Mouse (Mus musculus): ENCODE measurements at regions not wholly inside any gene's neighbourhood (a gene's known extent, or its start where the extent isn't known, plus 50 kb on each side); places are given as distances from the start of the nearest gene placed in this dataset.

DNA sequence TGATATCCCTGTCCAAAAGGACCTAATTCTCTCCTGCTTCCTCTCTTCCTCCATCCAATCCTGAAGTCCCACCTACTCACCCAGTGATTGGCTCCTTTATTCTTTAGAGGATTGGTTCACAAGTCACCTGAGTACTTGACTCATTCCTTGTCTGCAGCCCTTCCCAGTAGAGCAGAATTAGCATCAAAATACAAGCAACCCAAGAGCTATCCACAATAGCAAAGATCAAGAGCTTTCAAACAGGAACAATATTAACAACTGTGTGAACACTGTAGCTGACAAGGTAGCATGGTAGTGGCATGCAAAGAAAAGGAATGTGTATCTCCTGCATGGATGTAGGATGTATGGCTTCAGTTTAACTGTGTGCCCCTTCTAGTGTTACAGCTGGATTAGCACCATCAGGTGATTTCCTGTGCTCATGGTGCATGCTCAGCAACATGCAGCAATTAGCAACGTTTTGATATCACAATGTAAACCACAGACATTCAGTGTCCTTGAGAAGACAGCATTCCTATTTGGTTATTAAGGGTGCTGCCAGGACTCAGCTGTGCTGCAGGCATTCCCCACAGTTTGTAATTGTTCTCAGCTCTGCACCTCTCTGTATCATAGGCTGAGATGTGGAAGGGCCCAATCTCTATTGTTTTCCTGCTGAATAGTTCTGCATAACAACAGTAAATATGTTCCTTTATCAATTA is 437.2 kb downstream of the Ptprc start:
- DNase-seq: no peak

DNA sequence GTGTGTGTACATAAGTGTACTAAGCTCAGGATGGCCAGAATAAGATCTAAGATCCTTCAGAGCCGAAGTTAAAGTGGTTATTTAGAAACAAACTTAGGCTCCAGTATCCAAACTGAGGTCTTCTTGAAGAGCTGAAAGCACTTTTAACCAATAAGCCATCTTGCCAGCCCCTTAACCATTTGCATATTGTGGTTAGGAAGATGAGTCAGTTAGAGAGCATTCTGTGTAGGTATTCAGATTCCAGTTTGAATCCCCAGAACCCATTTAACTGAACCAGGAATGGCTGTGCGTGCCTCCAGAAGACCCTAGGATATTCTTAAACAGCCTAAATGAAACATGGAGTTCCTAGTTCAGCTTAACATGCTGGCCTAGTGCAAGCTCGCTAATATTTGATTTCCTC is 471.6 kb downstream of the Ptprc start:
- no peak for DNase-seq

DNA sequence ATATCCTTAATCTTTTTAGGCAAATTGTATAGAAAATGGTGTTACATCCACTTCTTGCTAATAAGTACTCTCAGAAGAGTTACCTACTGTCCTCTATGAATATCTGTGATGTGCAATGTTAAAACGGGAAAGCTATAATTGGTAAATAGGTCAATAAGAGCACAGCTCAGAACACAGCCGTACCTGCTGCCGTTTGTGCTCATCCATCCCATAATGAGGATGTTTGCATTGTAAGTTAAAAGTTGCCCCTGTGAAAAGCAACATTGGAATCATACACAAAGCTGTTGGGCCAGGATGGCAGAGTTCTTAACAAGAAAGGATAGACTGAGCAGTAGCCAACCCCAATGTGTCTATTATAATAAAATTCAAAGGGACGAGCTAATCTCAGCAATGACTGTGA is 476.6 kb downstream of the Ptprc start:
- DNase-seq: no peak

DNA sequence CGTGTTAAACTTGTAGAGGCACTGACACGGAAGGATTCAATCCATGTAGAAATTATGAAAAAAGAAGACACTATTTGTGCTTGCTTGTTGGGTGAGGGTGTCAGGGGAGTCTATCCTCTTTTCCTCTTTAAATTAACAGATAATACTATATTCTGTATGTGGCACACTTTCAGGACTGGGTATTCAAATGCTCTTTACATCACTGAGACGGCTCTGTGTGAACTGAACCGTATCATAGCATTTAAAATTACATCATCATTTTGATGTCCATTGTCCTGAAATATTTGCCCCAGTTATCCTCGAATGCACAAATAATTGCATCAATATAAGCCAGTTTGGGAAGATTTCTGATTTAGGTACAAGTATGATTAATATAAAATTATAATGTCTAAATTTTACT is 478.2 kb downstream of the Ptprc start:
- DNase-seq: peak in 1 of 2 experiments; percentile 27

DNA sequence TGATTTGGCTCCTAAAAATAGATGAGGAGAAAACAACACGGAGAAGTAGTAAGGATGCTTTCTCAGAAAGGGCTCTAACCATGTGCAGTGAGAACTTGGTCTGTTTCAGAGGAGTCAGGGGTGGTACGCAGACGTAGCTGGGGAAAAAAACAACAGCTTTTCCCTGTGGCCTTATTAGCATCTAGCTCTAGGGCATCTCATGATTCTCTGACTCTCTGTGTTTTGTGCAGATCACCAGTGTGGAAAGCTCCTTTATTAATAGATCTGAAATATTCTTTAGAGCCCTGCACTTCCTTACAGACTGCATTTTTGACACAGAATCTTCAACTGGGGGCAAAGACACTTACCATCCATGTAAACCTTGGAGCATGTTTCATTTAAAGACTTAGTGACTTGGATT is 478.7 kb downstream of the Ptprc start:
- peak in 1 of 2 experiments; percentile 22 for DNase-seq

DNA sequence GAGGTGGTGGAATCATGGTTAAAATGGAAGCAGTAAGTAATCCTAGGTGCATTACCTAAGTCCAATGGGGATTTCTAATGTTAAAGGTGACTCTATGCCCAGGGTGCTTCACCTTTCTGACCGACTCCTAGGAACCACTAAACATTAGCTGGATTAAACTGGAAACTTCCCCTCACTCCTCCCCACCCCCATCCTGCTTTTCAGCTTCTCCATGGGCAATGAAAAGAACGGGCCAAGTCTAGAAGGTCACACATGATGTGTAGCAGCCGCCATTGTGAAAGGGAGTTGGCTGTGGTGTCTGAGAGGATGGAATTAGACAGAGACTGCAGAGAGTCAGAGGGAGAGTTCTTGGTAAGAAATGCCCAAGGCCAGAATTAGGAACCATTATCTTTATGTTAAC is 479.8 kb downstream of the Ptprc start:
- DNase-seq: no peak

DNA sequence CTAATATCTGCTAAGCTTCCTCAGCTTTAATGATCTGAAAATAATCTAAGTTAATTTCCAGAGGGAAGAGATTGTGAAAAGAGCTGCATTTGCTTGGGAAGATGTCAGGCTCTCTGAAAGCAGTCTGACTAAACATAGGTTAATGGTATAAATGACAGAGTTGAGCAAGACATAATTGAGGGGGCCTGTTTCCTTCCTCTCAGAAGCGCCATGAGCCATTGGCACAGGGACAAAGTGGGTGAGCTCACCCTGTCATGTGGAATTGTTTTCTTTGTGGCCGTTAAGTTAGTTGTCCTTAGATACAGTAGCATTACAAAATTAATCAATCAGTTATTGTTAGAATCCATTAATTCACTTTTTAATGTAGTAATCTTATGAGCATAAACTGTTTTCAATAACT is 483.0 kb downstream of the Ptprc start:
- peak; percentile 62 to 63 for DNase-seq

DNA sequence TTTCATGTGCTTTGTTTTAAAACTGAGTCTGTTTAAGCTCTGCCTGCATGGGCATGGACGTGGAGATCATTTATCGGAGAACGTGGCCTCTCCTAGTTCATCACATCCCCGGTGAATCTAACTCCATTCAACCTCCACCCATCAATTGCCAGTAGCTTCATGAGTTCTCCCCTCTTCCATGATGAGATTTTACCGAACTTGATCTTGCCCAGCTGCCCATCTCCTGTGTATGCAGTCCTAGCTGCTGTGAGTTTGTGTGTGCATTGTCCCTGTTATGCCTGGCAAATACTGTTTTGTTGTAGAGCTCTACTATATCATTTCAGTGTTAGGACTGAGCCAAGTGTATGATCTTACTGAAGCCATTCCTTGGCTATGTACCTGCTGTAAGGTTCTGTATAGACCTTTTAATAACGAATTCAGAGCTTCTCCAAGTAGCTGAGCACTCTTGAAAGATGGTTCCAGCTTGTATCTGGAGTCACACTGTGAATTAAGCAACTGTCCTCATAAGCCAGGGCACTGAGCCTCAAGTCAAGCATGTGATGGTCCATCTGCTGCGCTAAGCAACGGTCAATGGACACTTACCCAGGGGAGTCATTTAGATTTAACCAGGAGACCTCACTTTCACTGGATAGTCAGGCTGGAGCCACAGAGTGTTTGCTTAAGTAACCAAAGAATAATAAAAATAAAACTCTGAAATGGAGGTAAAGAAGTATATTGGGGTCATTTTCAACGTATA is 484.5 kb downstream of the Ptprc start:
- peak; percentile 83 to 87 for DNase-seq

DNA sequence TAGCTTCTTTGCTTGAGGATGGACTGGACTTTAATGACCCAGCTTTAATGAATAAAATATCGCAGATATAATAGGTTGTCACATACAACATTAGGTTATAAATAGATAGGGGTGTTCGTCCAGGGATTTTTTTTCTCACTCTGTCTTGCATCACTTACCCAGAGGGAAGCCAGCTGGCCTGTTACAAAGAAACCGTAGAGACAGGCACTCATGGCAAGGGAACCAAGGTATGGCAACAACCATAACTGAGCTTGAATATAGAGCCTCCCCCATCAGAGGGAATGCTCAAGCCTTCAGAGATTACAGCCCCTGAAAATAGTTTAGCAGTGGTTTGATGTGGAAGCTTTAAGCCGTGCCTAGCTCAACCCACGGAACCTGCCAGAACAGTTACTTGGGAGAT is 504.9 kb downstream of the Ptprc start:
- peak; percentile 56 for DNase-seq

DNA sequence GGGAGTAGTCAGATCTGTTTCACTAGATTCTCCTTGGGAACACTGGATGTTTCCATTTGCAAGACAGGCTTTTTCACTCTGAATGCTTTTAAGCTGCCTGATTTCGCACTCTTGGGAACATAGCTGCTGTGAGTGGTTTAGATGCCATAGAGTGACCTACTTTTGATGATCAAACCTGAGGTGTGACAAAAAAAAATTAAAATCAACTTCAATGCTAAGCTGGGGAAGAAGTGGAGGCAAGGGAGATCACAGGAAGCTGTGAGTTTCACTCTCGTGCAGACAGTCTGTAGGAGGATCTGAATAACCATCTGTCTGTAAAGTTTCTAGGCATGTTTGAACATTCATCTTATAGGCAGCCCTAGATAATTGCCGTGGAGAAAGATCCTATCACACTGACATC is 505.7 kb downstream of the Ptprc start:
- DNase-seq: no peak

DNA sequence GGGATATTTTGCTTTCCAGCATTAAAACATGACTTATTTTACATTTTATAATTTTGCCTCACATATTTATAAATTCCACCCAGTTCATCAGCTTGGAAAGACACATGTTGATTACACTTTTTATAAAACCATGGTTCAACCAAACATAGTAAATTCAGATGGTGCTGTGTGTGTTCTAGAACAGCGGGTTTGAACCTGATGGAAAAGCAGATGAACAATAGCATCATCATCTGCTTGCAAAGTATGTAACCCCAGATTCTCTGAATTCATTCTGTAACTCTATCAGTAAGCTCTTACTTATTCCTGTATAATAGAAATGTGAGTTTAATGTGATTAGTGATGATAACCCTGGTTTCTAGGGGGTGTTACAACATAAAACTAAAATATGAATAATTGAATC is 517.4 kb downstream of the Ptprc start:
- DNase-seq: no peak

DNA sequence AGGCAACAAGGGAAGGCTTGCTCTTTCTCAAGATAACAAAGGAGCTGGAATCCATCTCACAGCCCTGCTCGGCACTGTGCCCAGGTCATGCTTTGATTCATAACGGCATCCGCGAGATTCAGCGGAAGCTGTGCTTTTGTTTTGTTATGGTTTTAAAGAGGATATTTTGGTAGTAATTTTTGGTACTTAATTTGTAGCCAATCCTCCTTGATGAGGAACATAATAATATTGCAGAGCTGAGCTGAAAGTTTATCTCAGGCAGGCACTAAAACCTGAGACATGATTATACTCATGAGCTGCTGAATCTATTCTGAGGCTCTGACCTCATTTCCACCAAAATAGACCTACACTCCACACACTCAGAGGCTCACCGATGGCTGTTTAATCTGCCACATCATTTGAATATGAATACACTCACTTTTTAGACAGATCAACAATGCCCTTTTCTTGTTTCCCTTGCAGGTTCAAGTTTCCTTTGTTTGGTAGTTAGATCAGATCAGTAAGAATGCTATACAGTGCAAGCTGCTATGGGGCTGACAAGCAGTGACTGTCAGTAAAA is 518.5 kb downstream of the Ptprc start:
- DNase-seq: peak; percentile 93 to 95

DNA sequence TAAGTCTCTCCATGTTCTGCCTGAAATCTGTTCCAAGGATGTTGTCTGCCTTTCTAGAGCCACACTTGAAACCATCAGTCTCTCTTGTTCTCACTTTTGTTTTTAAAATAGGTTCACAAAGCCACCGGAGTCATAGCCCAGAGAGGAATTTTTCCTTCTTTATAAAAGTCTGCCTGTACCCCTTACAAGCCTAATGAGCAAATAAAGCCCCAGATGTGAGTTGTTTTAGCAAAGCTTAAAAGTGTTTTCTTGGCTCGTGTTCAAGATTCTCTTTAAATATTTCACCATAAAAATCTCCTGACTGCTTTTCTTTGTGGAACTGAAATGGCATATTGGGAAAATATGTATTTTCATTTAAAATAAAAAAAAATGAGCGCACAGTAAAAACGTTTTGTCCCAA is 521.3 kb downstream of the Ptprc start:
- no peak for DNase-seq

DNA sequence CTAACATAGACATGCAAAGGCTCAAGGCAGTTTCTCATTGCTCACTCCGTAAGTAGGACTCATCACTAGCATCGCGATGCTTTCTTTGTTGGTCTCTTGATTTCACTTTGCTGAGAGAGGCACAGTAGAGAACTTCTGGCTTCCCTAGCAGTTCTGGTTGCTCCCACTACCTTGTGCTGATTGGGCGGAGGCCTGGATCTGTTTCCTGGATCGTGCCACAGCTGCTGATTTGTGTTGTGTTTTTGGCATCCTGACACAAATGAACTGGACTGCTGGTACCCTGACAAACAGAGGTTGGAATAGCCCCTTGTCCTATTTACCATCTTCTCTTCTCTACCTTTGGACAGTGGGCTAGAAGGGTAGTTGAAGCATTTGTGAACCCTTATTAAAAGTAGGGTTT is 522.0 kb downstream of the Ptprc start:
- peak; percentile 53 to 54 for DNase-seq

DNA sequence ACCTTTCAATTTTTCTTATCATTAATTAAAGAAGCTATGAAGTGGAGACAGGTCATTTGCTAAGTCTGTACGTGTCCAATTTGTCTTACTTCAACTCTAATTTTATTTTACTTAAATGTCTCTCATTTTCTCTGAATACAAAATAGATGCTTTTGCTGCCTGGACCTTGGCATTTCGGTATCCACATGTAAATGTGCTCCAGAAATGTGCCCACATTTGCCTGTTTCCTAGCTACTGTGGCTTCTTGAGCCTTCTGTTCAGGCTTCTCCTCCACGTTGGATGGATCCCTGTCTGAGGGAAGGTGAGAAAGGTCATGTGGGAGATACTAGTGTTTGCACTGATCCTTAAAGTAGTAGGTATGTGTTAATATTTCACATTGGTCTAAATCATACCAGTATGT is 524.9 kb downstream of the Ptprc start:
- DNase-seq: no peak

DNA sequence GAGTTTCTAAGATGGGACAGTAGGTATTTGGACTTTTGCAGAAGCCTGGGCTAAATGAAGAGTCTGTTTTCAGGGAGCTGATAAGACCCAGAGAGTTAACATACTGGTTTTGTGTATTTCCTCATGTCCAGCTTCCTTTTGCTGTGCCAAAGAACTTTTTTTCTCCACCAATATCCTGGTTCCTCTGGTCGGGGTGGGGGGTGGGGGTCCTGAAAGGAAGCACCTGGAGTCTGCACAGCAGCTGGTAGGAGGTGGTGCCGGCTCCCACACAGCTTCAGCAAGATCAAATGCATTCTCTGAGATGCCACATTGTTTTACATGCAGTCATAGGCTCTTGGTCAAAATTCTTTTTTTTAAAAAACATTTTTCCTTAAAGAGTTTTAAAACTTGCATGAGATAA is 525.4 kb downstream of the Ptprc start:
- no peak for DNase-seq

DNA sequence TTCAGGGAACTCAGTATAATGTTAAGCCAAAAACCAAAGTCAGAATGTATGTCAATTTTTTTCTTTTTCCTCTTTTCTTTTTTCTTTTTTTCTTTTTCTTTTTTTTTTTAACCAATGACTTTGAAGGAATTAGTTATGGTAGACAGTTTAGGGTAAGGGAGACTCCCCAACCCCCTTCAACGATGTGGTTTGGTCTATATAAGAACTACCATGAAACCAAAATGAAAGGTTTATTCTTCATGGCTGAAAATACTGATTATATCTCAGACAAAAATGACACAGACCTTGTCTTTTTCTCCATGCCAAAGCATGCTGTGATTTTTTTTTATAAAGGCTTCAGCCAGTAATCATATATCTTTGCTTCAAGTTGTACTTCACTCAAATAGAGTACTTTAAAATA is 526.7 kb downstream of the Ptprc start:
- DNase-seq: no peak

DNA sequence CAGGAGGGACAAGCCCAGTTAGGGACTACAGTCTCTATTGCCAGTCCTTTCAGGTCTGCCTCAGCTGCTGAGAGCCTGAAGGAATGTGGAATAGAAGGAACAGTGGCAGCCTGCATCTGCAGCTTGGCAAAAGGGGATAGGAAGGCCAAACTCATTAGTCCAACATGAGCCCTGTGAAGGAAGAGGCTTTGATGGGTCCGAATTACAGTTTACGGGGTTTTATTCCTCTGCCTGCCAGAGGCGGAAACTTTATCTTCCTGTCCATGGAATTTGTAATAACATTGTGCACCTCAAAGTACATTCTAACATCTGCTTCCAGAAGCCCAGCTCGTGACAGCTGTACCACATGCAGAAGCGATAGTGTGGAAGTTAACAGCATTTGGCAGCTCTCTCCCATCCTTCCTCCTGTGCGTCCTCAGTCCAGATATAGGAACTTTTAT is 530.9 kb downstream of the Ptprc start:
- DNase-seq: no peak

DNA sequence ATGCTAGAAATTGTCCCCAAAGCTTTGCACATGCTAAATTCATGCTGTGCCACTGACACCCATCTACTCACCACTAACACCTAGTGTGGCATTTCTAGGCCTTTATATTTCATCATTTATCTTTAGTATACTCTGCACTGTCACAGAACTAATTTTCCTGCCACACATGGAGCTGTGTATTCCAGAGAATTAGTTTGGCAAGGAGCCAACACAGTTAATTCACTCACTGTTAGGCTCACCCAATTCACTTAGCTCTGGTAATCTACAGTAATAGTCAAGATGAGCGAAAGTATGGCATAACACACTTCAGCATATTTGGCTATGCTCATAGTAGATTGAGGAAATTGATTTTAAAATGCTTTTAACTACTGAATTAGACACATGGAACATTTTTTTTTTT is 532.0 kb downstream of the Ptprc start:
- DNase-seq: peak in 1 of 2 experiments; percentile 54

DNA sequence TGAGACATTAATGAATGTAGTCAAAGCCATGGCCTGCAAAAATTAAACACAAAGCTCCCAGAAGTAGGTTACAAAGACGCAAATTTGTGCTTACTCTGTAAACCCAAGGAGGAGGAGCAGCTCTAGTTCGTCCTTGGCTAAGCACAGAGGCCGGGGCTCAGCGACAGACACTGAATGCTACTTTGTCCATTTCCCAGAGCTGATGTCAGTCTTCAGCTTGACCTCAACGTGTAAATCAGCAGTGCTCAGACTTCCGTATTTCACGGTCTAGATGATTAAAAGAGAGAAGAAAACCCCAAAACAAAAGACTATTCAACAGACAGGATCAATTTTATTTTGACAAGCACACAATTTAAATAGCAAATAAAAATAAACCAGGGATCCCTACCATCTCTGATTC is 534.7 kb downstream of the Ptprc start:
- DNase-seq: no peak

DNA sequence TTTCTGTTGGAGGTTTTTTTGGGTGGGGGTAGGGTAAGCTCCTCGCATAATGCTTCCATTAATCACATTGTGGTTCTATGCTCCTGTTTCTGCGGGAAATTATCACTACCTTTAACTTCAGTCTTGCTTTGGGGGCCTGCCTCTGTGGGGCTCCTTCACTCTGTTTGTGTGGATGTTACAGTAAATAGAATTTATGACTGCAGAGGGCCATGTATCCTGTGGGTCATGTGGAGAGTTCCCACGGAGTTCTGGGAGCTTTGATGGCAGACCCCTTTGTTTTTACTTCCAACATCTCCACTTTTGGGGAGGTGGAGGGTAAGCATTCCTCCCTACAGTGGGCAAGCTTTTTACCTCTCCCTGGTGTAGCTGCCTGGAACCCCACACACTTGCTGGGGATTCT is 538.6 kb downstream of the Ptprc start:
- DNase-seq: no peak

DNA sequence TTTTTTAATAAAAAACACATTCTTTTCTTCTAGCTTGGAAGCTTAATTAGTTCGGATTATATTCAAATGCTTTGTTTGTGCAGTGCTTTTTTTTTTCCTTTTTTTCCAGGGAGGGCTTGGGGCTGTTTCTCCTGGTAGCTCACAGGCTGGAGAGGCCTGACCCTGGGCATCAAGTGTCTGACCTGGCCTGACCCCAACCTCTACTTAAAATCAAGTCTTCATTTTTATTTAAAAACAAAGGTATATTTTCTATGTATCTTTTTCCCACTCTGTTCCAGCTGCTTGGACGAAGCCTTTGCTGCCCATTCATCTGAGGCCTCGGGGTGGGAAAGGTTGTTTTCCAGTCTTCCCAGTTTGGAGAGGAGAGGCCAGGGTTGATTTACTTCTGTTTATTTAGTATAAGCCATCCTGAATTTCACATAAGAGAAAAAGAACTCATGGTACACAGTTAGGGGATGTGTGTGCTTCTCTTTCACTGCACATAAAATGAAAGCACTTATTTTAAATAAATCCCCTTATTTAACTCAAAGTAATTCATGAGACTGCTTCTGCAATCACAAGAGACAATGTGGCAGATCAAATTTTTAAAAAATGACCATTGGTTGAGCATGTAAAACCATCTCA is 539.1 kb downstream of the Ptprc start:
- DNase-seq: no peak

DNA sequence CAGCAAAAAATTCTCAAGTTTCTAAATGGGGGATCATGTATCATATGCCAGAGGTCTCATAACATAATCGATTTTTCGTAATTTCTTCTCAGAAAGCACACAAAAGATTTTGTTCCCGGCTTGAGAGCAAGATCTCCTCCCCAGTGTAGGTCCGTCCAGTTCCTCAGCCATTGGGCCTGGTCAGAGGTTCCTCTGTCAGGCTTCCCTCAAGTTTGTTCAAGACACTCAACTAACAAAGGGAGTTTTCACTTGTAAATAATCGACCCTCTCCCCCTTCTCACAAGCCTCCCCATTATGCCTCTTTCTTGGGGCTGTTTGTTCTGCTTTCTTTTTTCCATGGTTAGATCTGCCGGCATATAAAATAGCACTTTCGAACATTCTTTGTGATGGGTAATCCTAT is 539.7 kb downstream of the Ptprc start:
- no peak for DNase-seq

DNA sequence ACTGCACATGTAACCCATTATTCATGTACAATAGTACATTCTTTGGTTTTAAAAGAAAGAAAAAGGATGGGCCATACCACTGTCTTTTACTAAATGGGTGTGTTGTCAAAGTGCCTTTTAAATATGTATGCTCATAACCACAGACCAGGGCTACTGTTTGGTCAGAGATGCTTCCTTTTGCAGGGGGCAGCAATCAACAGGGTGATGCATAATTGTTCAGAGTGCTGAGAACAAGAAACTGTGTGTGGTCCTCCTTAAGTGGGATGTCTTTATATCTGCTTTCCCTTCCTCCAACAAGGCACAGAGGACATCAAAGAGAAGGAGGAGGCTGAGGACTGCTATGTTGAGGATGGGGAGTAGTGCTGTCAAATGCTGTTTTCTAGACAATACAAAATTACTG is 544.0 kb downstream of the Ptprc start:
- DNase-seq: no peak
